ENCODE assay signal across 8 mouse cellular contexts in genomic region chr3:28554934-28555333, GRCm38 (mm10).
DNase-seq lines count a peak whose midpoint lies in the region; ATAC-seq lines count a peak whose summit lies in the region.
"Had no signal": no experiment of that assay in that cellular context is flagged by ENCODE, and none has a peak within 500 bp of the region (broad histone marks: within the 10 kb centered on the region; RNA-seq: fewer than 3 reads in every experiment).

No protein-coding gene starts in this region.

- intact Hi-C loops in left cerebral cortex, postnatal 4 days (cut with DNase I) = loop anchor here (10.0 kb wide), 3 partner anchors 220 to 390 kb away; partner anchors contain the start of gene Tnik
- intact Hi-C loops in left cerebral cortex, postnatal 14 days (cut with DNase I) = loop anchor here (5.0 kb wide), 3 partner anchors 288 to 393 kb away; no protein-coding TSS in a partner anchor

- ATAC-seq in granulocyte monocyte progenitor cell, adult 5-6 weeks (replicated peaks; ENCODE audit: poor library complexity, severe bottlenecking) = peak; percentile 67

- DNase-seq in left cerebral cortex, postnatal 4 days = peak; percentile 80
- no peak for DNase-seq in left cerebral cortex, postnatal 14 days (ENCODE audit: low spot score in 2 of 2)
- DNase-seq in cerebellum, adult 9-10 months = peak; percentile 68
- DNase-seq in thymus, postnatal 0 days (ENCODE audit: low spot score) = peak; percentile 31
- no peak for DNase-seq in spleen, postnatal 10 days (ENCODE audit: low spot score in 2 of 2)
- DNase-seq in natural killer cell, adult 2 months (ENCODE audit: low spot score in 2 of 2) = no peak
- DNase-seq: embryo, embryonic 11 days had no signal

Comparison
In these comparisons a context has a peak if more than half of its experiments do, and no peak if none do; other contexts are left out.
1. DNase-seq: peak in left cerebral cortex, postnatal 4 days (single experiment), cerebellum, adult 9-10 months (single experiment) and thymus, postnatal 0 days (single experiment); none in left cerebral cortex, postnatal 14 days (0 of 2), spleen, postnatal 10 days (0 of 2) and natural killer cell, adult 2 months (0 of 2).